Mouse (Mus musculus): ENCODE data around the gene 9330161L09Rik. TPM values are rescaled to one million over a fixed set of nuclear protein-coding genes. Genes with fewer than 3 reads are reported as not detected.

The 9330161L09Rik gene
- polyA plus RNA-seq (2012; ENCODE audit: low replicate concordance): 0.12 TPM in 1 of 2 replicates, not detected in the other

DNA sequence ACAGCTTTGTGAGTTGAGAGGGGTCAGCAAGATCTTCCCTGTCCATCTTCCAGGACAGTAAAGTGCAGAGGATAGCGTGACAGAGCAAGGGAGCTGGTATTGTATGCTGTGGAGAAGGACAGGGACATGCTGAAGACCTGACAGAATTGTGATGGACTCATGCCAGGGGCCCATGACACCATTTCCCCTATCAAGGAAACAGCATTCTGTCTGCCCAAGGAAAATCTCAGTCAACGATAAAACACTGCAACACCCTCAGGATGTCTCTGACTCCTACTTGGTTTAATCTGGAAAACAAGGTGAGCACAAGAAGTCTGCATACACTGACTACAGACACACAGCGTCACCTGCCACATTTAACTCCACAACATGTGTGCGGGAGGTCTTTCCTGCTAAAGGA lies at the start of gene 9330161L09Rik:
Gene 9330161L09Rik (minus strand): TSS at position 101 of the 400 bp plus-strand sequence.

DNA sequence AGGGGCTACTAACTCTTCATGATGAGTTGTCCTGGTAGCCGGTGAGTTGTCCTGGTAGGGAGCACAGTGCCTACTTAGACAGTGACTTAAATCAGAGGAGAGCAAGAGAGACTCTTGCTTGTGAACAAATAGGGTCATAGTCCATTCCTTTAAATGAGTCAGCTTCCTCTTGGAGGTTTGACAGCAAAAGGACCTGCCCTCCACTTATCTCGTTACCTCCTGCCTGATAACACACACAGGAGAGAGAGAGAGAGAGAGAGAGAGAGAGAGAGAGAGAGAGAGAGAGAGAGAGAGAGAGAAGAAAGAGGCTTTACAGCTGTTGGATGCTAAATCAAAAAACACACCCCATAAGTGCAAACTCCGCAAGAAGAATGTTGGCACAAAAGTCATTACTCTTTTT lies 49.5 kb upstream of the 9330161L09Rik start, which contains the start of gene Ifi27l2b:
Gene Ifi27l2b (minus strand): TSS at position 84 of the 400 bp plus-strand sequence.

DNA sequence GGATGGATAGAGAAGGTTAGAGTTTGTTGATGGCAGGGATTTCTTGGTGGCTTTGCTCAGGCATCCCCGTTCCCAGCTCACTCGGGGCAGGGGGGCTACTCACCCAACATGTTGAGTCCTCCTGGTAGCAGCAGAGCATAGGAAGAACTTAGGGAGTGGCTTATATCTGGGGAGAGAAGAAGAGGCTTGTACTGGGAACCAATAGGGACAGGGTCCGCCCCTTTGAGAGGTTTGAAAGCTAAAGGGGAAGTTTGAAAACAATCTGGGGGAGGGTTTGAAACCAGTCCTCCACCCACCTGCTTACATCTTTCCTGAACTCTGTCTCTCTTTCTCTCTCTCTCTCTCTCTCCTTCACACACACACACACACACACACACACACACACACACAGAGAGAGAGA lies 35.9 kb upstream of the 9330161L09Rik start, which contains the start of gene Ifi27l2a:
Gene Ifi27l2a (minus strand): TSS at position 157 of the 400 bp plus-strand sequence.

DNA sequence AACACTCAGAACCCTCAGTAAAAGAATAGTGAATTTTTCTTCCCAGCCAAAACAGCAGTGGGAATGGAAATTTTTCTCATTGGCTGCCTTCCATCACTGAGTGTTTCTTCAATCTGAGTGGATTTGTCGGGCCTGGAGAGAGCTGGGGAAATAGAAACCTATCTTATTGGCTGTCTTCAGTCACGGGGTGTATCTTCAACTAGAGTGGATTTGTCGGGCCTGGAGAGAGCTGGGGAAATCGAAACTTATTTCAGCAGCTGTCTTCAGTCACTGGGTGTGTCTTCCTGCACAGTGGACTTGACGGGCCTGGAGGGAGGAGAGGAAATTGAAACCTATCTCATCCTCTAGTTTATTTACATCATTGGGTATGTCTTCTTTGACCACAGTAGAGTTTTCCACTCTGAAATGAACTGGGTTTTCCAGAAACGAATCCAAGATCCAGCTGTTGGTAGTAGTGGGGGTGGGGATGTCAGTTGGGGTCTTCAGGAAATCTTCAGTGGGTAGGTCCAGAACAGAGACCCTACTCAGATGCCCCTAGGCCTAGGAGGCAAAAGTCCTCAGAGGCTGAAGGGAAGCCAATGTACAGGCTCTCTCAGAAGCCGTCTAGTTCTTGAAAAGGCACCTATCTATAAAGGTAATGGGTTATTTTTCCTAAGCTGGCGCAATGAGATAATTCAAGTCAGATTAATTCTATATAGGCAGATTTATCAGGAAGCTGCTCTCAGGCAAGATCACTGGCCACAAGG lies 26.5 kb upstream of the 9330161L09Rik start, which contains the start of gene Ifi27:
Gene Ifi27 (plus strand): TSS at position 226 of the 746 bp plus-strand sequence.

DNA sequence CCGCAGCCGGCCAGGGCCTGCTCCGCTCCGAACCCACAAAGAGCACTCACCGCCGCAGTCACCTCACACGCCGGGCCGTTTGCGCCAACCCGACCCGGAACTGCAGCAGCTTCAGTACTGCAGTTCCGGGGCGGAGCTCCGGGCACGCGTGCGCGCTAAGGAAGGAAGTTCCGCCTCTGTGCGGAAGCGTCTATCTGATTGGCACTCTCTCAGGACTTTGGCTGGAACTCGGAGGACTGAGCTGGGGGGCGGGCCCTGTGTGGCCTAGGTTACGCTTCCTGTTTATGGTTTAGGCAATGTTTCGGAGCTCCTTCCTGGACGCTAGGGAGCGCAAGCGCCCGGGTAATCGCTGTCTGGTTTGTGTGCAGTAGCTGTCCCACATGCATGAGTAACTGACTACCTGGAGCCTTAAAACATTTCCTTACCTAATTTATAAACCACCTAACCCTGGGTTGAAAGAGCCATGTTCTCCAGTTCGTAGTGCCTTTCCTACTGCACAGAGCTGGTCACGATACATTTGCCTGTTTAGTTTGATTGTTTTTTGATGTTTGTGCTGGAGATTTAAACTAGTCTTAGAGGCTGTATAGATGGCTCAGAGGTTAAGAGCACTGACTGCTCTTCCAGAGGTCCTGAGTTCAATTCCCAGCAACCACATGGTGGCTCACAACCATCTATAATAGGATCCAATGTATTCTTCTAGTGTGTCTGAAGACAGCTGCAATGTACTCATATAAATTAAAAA lies 18.3 kb upstream of the 9330161L09Rik start, which contains the start of gene Ddx24:
Gene Ddx24 (minus strand): TSS at position 102 of the 742 bp plus-strand sequence.

DNA sequence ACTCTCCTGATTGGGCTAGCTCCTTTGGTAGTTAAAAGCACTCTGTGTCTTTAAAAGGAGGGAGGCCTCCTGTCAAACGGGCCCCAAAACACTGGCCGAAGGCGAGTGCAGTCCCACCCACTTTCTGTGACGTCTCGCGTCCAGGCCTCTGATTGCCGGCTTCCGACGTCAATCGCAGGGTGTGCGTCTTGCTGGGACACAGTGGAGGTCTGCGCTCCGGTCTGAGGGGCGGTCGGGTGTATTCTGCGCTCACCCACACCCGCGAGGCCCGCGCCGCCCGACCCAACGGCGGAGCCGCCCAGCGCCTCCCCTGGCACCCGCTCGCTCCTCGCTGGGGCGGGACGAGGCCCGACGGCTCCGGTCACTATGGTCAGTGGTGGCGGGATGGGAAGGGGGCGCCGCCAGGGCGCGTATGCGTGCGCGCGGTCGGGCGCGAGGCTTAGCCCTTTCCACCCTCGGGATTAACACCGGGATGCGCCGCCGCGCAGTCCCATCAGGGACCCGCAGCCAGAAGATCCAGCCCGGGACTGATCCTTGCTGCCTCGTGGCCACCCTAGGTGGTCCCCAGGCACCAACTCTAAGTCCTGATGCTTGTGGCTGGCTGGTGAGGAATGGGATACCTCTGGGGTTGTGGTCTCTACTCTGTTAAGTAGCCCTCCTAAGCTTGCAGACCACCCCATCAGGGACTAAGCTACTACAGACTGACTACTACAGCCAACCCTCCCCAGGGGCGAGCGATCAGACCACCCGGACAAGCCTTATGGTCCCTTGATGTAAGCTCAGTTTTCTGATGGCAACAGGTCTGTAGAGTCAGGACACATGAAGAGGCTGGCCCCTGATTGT lies 18.9 kb downstream of the 9330161L09Rik start, which contains the start of gene Otub2:
Gene Otub2 (plus strand): TSS at position 178 of the 843 bp plus-strand sequence.

Other genes with a start within 250 kb of the 9330161L09Rik start
- not detected in 2 replicates for gene Prima1, start 165.7 kb downstream of the 9330161L09Rik start, polyA plus RNA-seq (2012; ENCODE audit: low replicate concordance)
- gene Fam181a, start 96.8 kb downstream of the 9330161L09Rik start, polyA plus RNA-seq (2012; ENCODE audit: low replicate concordance): not detected in 2 replicates
- gene Asb2, start 51.8 kb downstream of the 9330161L09Rik start, polyA plus RNA-seq (2012; ENCODE audit: low replicate concordance): 132 and 134 TPM in 2 replicates
- gene Otub2, start 19.1 kb downstream of the 9330161L09Rik start, polyA plus RNA-seq (2012; ENCODE audit: low replicate concordance): 1.3 and 1.9 TPM in 2 replicates
- 15.8 and 31.3 TPM in 2 replicates for gene Ddx24, start 18.0 kb upstream of the 9330161L09Rik start, polyA plus RNA-seq (2012; ENCODE audit: low replicate concordance)
- gene Ifi27, start 26.4 kb upstream of the 9330161L09Rik start, polyA plus RNA-seq (2012; ENCODE audit: low replicate concordance): 11.4 and 14.9 TPM in 2 replicates
- 42.1 and 222 TPM in 2 replicates for gene Ifi27l2a, start 35.9 kb upstream of the 9330161L09Rik start, polyA plus RNA-seq (2012; ENCODE audit: low replicate concordance)
- gene Ifi27l2b, start 49.4 kb upstream of the 9330161L09Rik start, polyA plus RNA-seq (2012; ENCODE audit: low replicate concordance): not detected in 2 replicates
- gene Ppp4r4, start 124.5 kb upstream of the 9330161L09Rik start, polyA plus RNA-seq (2012; ENCODE audit: low replicate concordance): 0.02 and 0.04 TPM in 2 replicates
- gene Serpina10, start 223.6 kb upstream of the 9330161L09Rik start, polyA plus RNA-seq (2012; ENCODE audit: low replicate concordance): not detected in 2 replicates
- not detected in 2 replicates for gene Serpina6, start 249.4 kb upstream of the 9330161L09Rik start, polyA plus RNA-seq (2012; ENCODE audit: low replicate concordance)